Mouse (Mus musculus): Measurements from ENCODE around the gene Aprt.

The Aprt gene

GRCm38 (mm10) chr8:122537033-122537432, 39.7 kb downstream of the Aprt start:
- no peak for DNase-seq (ENCODE audit: low spot score in 2 of 2)

- DNase-seq (ENCODE audit: low spot score in 2 of 2) = no peak
Observed at GRCm38 (mm10) chr8:122531312-122531711, 45.4 kb downstream of the Aprt start.

- no peak for DNase-seq (ENCODE audit: low spot score in 2 of 2)
Observed at GRCm38 (mm10) chr8:122529159-122529558, 47.5 kb downstream of the Aprt start.

GRCm38 (mm10) chr8:122527937-122528336, 48.8 kb downstream of the Aprt start:
- DNase-seq (ENCODE audit: low spot score in 2 of 2) = no peak

GRCm38 (mm10) chr8:122526526-122527170, 50.1 kb downstream of the Aprt start:
- no peak for DNase-seq (ENCODE audit: low spot score in 2 of 2)

- DNase-seq (ENCODE audit: low spot score in 2 of 2) = no peak
Observed at GRCm38 (mm10) chr8:122526084-122526483, 50.6 kb downstream of the Aprt start.

- no peak for DNase-seq (ENCODE audit: low spot score in 2 of 2)
Observed at GRCm38 (mm10) chr8:122525004-122525403, 51.7 kb downstream of the Aprt start.

Data from heart, adult 9 months (tissue).